Mouse (Mus musculus) lung, embryonic 16.5 days (tissue): ENCODE results near the gene Ciao1. TPM values are rescaled to one million over a fixed set of nuclear protein-coding genes. Genes with fewer than 3 reads are reported as not detected.

ENCODE experiments used
- ATAC-seq: fragments of 200-750 bp; cut with Nextera tagmentation; 2 replicates; pipeline ENCODE4 v1.8.0; 2017; ENCODE audit warnings: low read depth, mild to moderate bottlenecking, moderate library complexity
- H3K27ac ChIP-seq: fragments of 300-500 bp; sonication (generic); 2 replicates; pipeline ENCODE4 v1.5.1; 2014; ENCODE audit warnings: mild to moderate bottlenecking, control low read depth, low read length
- H3K27me3 ChIP-seq: fragments of 300-500 bp; sonication (generic); 2 replicates; pipeline ENCODE4 v1.6.1; 2014; ENCODE audit warnings: low read depth, low read length, mixed read lengths; ENCODE audit not compliant: control insufficient read depth, insufficient read depth
- H3K36me3 ChIP-seq: fragments of 300-500 bp; sonication (generic); 2 replicates; pipeline ENCODE4 v1.6.1; 2014; ENCODE audit warnings: low read length; ENCODE audit not compliant: control insufficient read depth, insufficient read depth
- H3K4me1 ChIP-seq: fragments of 300-500 bp; sonication (generic); replicated peaks from 2 replicates; pipeline ENCODE4 v1.6.1; 2014; ENCODE audit warnings: low read length, mixed read lengths; ENCODE audit not compliant: control insufficient read depth, insufficient read depth
- H3K4me2 ChIP-seq: fragments of 300-500 bp; sonication (generic); 2 replicates; pipeline ENCODE4 v1.6.1; 2014; ENCODE audit warnings: low read depth, low read length, control low read depth
- H3K4me3 ChIP-seq: fragments of 300-500 bp; sonication (generic); 2 replicates; pipeline ENCODE4 v1.5.1; 2014; ENCODE audit warnings: mild to moderate bottlenecking, low read length, control low read depth
- H3K9ac ChIP-seq: fragments of 300-500 bp; sonication (generic); 2 replicates; pipeline ENCODE4 v1.6.1; 2014; ENCODE audit warnings: low read length, control low read depth
- H3K9me3 ChIP-seq: fragments of 300-500 bp; sonication (generic); 2 replicates; pipeline ENCODE4 v1.6.1; 2016; ENCODE audit warnings: low read length; ENCODE audit not compliant: control insufficient read depth
- WGBS: fragments of 180-500 bp; shearing (Covaris S2); extraction: QIAGEN DNeasy Blood & Tissue Kit; methylation state at CpG from one replicate; pipeline ENCODE4 v1.1.7; 2014; 5-methylcytosine and 5-hydroxymethylcytosine counted together
- polyA plus RNA-seq: library from polyadenylated mRNA; unstranded; fragments of >200 nt; fragmentation: Nextera tagmentation; extraction: Ambion mirVana; gene quantifications from 2 replicates; pipeline ENCODE4 v1.2.1, GENCODE M21; 2015

Gene Ciao1
- polyA plus RNA-seq, 1 experiment from 2014 or later = 69.9 TPM

DNA sequence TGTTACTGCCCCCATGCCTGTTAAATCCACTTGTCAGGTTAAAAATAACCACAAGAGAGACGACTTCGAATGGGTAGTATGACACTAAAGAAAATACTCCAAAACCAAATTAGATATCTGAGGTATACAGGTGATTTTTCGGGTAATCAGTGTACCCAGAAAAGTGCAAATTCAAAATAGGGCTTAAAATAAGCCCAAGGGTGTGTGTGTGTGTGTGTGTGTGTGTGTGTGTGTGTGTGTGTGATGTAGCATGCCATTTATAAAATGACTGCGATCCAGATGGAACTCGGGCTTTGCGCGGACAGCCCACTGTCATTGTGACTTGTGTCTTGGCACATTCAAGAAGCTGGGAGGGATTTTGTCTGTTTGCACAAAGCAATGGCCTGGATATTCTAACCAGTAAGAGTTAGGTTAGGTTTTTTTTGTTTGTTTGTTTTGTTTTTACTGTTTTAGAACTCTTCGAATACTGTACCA lies 23.5 kb upstream of the Ciao1 start:
- Histone ChIP-seq H3K9me3 (no peaks in the 10 kb centered on the region), H3K4me2 (peak overlapping the region; percentile 79), H3K36me3 (no peaks in the 10 kb centered on the region), H3K4me1 (peaks cover 4% of the 10 kb centered on the region), H3K27ac (peak overlapping the region; percentile 97), H3K9ac (peak overlapping the region; percentile 95), H3K27me3 (no peaks in the 10 kb centered on the region), H3K4me3 (peak overlapping the region; percentile 100)
- WGBS = 3% methylated on average over 8 of the region's 8 CpGs
- no peak for ATAC-seq

GRCm38 (mm10) chr2:127270300-127271041 lies 22.9 kb upstream of the Ciao1 start:
- H3K9me3 ChIP-seq = no peaks in the 10 kb centered on the region
- peak overlapping the region; percentile 100 for H3K4me3 ChIP-seq
- under 1% methylated on average over 75 of the region's 75 CpGs for WGBS
- no peaks in the 10 kb centered on the region for H3K27me3 ChIP-seq
- no peaks in the 10 kb centered on the region for H3K36me3 ChIP-seq
- peak; percentile 96 for ATAC-seq
- peak overlapping the region; percentile 95 for H3K9ac ChIP-seq
- peaks cover 4% of the 10 kb centered on the region for H3K4me1 ChIP-seq
- H3K4me2 ChIP-seq = peak overlapping the region; percentile 79
- H3K27ac ChIP-seq = peak overlapping the region; percentile 97

DNA sequence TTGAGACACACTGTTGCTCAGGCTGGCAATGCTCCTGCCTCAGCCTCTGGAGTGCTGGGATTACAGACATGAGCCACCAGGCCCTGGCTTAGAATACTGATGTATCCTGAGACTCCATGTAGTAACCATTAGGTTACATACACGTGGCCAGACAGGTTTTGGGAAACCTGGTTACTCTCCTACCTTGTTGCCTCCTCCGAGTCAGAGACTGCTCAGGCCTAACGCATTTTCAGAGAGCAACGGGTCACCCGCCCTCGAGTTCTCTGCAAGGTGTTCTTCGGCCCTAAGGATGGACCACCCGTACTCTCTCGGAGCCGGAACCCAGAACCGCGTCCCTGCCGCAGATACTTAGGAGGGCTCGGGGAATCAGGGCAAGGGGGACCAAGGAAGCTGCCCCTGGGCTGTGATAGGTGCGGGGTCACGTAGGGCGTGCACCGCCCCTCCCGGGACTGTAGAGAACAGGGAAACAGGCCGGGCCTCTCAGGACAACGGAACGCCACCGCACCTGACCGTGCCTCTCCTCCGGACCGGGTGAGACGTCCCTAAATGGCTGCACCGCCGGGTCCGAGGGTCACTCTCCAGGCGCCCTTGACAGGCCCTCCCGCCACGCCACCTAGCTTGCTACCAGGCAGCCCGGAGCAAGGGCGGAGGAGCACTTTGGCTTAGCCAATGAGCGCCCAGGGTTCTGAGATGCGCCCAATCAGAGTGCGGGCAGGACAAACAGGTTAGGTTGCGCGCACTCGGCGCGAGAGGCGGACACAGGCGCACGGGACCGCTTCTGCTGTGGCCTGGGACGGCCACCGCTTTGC lies 22.1 kb upstream of the Ciao1 start, which contains the start of gene Stard7:
Stard7 (plus strand) TSS at position 728 of the 809 bp plus-strand sequence.
- Histone ChIP-seq H3K27ac (peak within 1 kb of the TSS; percentile 97), H3K9me3 (no peaks in the 10 kb centered on the region), H3K4me2 (peak within 1 kb of the TSS; percentile 79), H3K4me1 (peaks cover 4% of the 10 kb centered on the region), H3K36me3 (no peaks in the 10 kb centered on the region), H3K4me3 (peak within 1 kb of the TSS; percentile 100), H3K27me3 (no peaks in the 10 kb centered on the region), H3K9ac (peak within 1 kb of the TSS; percentile 95)
- ATAC-seq = peak; percentile 99
- WGBS = under 1% methylated on average over 49 of the region's 49 CpGs

DNA sequence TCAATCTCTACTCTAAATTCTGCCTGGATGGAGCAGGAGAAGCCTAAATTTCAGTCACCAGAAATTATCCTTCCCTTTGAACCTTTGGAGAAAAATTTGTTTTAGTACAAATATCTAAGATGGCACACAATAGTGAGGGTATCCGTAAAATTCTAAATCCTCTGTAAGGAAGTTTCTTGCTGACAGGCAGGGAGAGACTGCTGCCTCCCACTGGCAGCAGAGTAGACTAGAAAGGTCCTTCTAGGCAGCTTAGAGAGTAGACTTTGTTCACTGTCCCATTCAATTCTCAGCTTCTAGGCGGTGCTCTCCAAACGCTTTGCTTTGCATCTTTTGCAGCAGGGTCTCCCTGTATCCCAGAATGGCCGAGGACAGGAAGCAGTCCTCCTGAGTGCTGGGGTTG lies 20.2 kb upstream of the Ciao1 start:
- H3K27ac ChIP-seq = no peak overlapping the region
- H3K4me2 ChIP-seq = no peak overlapping the region
- no peak overlapping the region for H3K9ac ChIP-seq
- no peaks in the 10 kb centered on the region for H3K36me3 ChIP-seq
- no peaks in the 10 kb centered on the region for H3K9me3 ChIP-seq
- H3K27me3 ChIP-seq = no peaks in the 10 kb centered on the region
- H3K4me3 ChIP-seq = no peak overlapping the region
- 44% methylated on average over 4 of the region's 4 CpGs for WGBS
- ATAC-seq = no peak
- H3K4me1 ChIP-seq = peaks cover 4% of the 10 kb centered on the region

GRCm38 (mm10) chr2:127262480-127262879 lies 14.9 kb upstream of the Ciao1 start:
- no peaks in the 10 kb centered on the region for H3K9me3 ChIP-seq
- no peak for ATAC-seq
- H3K4me1 ChIP-seq = no peaks in the 10 kb centered on the region
- H3K4me3 ChIP-seq = no peak overlapping the region
- H3K36me3 ChIP-seq = peaks cover 15% of the 10 kb centered on the region
- H3K9ac ChIP-seq = no peak overlapping the region
- H3K4me2 ChIP-seq = no peak overlapping the region
- H3K27ac ChIP-seq = no peak overlapping the region
- no peaks in the 10 kb centered on the region for H3K27me3 ChIP-seq

DNA sequence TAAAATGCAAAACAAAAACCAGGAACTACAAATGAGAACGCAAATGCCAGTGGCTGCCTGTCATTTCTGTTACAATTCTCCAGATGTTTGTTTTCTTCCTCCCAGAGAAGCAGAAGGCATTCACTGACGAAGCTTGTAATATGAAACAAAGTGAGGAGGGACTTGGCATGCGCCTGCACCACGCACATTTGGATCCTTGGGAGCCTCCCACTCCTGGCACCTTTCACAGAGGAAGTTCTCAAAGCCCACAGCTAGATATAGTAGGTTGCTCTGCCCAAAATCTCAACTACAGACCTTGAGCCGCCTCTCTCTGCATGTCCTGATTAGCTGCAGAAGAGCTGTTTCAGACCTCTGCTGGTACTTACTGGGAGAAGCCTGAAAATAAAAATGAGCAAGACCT lies 11.7 kb upstream of the Ciao1 start:
- 64% methylated on average over 5 of the region's 5 CpGs for WGBS
- Histone ChIP-seq H3K4me2 (no peak overlapping the region), H3K27me3 (no peaks in the 10 kb centered on the region), H3K27ac (no peak overlapping the region), H3K9me3 (no peaks in the 10 kb centered on the region), H3K4me1 (no peaks in the 10 kb centered on the region), H3K36me3 (peaks cover 21% of the 10 kb centered on the region), H3K4me3 (no peak overlapping the region), H3K9ac (no peak overlapping the region)
- ATAC-seq = 0 out of 2 replicates have a peak, but pooled peaks have one; percentile 70

DNA sequence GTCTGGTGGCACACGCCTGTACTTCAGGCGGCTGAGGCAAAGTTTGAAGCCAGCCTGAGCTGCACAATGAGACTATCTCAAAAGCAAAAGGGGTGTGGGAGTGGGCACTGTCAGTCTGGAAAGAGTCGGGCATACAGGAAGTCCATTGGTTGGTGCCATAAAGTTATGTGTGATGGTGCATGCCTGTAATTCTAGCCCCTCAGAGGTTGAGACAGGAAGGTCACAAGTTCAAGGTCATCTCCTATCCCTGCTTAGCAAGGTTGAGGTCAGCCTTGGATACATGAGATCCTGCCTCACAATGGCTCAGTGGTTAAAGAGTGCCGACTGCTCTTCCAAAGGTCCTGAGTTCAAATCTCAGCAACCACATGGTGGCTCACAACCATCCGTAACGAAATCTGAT lies 7.7 kb upstream of the Ciao1 start:
- Histone ChIP-seq H3K9ac (no peak overlapping the region), H3K27me3 (no peaks in the 10 kb centered on the region), H3K4me1 (no peaks in the 10 kb centered on the region; the same call in 1 of the 2 replicates), H3K4me3 (no peak overlapping the region), H3K27ac (no peak overlapping the region), H3K36me3 (peaks cover 19% of the 10 kb centered on the region), H3K4me2 (no peak overlapping the region), H3K9me3 (no peaks in the 10 kb centered on the region)
- ATAC-seq = no peak
- 78% methylated on average over 6 of the region's 6 CpGs for WGBS

DNA sequence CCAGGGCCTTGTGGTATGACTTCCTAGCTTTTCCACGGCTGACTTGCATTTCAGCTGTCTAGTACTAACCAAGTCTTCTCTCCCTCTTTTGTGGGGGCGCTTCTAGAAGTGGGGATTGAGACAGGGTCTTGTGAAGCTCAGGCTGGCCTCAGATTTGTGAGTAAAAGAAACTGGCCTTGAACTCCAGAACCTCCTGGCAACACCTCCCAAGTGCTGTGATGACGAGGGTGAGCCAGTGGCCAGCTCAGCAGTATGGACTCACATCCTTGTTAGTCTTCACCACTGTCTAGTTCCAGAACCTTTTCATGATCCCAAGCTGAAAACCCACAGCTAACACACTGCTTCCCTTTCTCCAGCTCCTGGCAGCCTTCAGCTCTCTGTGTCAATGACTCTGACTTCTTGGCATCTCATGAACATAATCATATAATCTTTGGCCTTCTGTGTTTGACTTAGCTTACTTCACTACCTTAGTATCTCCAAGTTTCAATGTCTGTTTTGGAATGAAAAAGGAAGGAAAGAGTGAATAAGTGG lies 7.1 kb upstream of the Ciao1 start:
- Histone ChIP-seq H3K4me3 (no peak overlapping the region), H3K4me2 (no peak overlapping the region), H3K27me3 (no peaks in the 10 kb centered on the region), H3K36me3 (peaks cover 19% of the 10 kb centered on the region), H3K9me3 (no peaks in the 10 kb centered on the region), H3K27ac (no peak overlapping the region), H3K9ac (no peak overlapping the region), H3K4me1 (no peaks in the 10 kb centered on the region; the same call in 1 of the 2 replicates)
- no peak for ATAC-seq
- WGBS = 82% methylated on average over 3 of the region's 3 CpGs

DNA sequence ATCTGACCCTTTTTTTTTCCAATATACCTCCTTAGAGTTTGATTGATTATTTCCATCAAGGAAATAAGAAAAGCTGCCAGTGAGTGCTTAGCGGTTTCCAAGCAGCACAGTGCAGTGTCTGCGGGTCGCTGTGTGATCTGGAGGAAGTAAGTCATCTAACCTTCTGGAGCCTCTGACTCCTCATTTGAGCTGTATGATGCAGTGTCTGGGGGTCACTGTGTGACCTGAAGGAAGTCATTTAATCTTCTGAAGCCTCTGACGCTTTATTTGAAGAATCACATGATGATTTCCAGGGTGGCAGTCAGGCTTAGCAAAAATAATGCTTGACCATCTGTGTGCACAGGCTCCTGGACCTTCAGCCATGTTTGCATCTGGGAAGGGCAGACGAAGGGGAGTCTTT lies 5.2 kb upstream of the Ciao1 start:
- Histone ChIP-seq H3K36me3 (peaks cover 7% of the 10 kb centered on the region), H3K4me2 (no peak overlapping the region), H3K4me1 (peaks cover 10% of the 10 kb centered on the region), H3K27ac (no peak overlapping the region), H3K9ac (no peak overlapping the region), H3K9me3 (no peaks in the 10 kb centered on the region), H3K27me3 (no peaks in the 10 kb centered on the region), H3K4me3 (no peak overlapping the region)
- no peak for ATAC-seq
- 57% methylated on average over 5 of the region's 5 CpGs for WGBS
